Comparison of ENCODE assay signal across 21 mouse cellular contexts in the genomic region with DNA sequence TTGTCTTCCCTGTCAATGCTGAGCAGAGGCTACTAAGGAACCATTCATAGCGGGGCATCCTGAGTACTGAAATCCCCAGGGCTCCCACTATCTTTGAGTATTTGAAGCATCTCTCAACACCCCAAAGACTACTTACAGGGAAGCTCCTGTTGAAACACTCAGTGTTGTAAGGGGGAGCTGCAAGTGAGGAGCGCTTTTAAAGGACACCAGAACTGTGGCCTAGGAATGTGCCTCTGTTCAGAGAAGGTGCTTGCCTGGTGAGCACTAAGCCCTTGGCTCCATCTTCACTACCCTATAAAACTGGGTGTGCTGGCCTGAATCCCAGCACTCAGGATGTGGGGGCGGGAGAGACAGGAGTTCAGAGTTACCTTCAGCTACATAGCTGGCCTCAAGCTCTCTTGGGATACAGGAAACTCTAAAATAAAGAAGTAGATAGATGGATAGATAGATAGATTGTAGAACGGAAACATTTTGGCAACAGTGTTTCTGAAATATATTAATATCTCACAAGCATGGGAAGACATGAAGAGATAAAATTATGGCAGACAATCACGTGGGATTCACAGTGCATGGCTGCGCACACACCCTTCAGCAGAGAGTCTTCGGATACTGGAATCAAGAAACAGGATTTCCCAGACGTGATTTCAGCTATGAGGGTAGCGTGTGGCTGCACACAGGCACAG. TPM values are rescaled to one million over a fixed set of nuclear protein-coding genes. Genes with fewer than 3 reads are reported as not detected.
DNase-seq lines count a peak whose midpoint lies in the region; ATAC-seq lines count a peak whose summit lies in the region.
"Had no signal": no experiment of that assay in that cellular context is flagged by ENCODE, and none has a peak within 500 bp of the region (broad histone marks: within the 10 kb centered on the region; RNA-seq: fewer than 3 reads in every experiment).

No protein-coding gene starts in this region.

- no peak overlapping the region for H3K9ac ChIP-seq in hindbrain, embryonic 16.5 days (ENCODE audit: low read depth, low read length)
- no peak overlapping the region for H3K9ac ChIP-seq in midbrain, embryonic 12.5 days (replicated peaks)
- no peak overlapping the region for H3K9ac ChIP-seq in midbrain, embryonic 16.5 days (ENCODE audit: low read depth, low read length)
- no peak overlapping the region for H3K9ac ChIP-seq in liver, embryonic 16.5 days (ENCODE audit: low read depth, low read length)
- H3K9ac ChIP-seq: limb, embryonic 13.5 days; neural tube, embryonic 15.5 days had no signal

- no peak overlapping the region for H3K4me2 ChIP-seq in hindbrain, embryonic 16.5 days (ENCODE audit: low read length)
- H3K4me2 ChIP-seq in midbrain, embryonic 12.5 days (replicated peaks), result no peak overlapping the region
- no peak overlapping the region for H3K4me2 ChIP-seq in midbrain, embryonic 16.5 days (ENCODE audit: low read length)
- H3K4me2 ChIP-seq in liver, embryonic 16.5 days (ENCODE audit: low read depth, low read length), result peak overlapping the region; percentile 49; the same call in 1 of the 2 replicates
- H3K4me2 ChIP-seq: limb, embryonic 13.5 days; neural tube, embryonic 15.5 days had no signal

- H3K9me3 ChIP-seq in hindbrain, embryonic 10.5 days, result peaks cover 6% of the 10 kb centered on the region; the same call in 1 of the 2 replicates
- no peaks in the 10 kb centered on the region for H3K9me3 ChIP-seq in hindbrain, embryonic 16.5 days (ENCODE audit: control insufficient read depth, low read length)
- H3K9me3 ChIP-seq in midbrain, embryonic 12.5 days, result no peaks in the 10 kb centered on the region
- H3K9me3 ChIP-seq in midbrain, embryonic 16.5 days (replicated peaks; ENCODE audit: control insufficient read depth, low read length, poor library complexity, severe bottlenecking), result peaks cover 4% of the 10 kb centered on the region; the same call in 1 of the 2 replicates
- H3K9me3 ChIP-seq in liver, embryonic 16.5 days (replicated peaks; ENCODE audit: control insufficient read depth, low read length), result no peaks in the 10 kb centered on the region
- H3K9me3 ChIP-seq: neural tube, embryonic 15.5 days had no signal

- WGBS in hindbrain, embryonic 10.5 days, result 90% methylated on average over 9 of the region's 9 CpGs
- WGBS in hindbrain, embryonic 16.5 days, result 90% methylated on average over 9 of the region's 9 CpGs
- 93% methylated on average over 9 of the region's 9 CpGs for WGBS in midbrain, embryonic 12.5 days
- WGBS in midbrain, embryonic 16.5 days, result 89% methylated on average over 9 of the region's 9 CpGs
- 55% methylated on average over 9 of the region's 9 CpGs for WGBS in liver, embryonic 16.5 days (ENCODE audit: insufficient replicate concordance)

- H3K4me3 ChIP-seq in hindbrain, embryonic 10.5 days, result no peak overlapping the region
- H3K4me3 ChIP-seq in hindbrain, embryonic 16.5 days (ENCODE audit: low read length), result no peak overlapping the region
- H3K4me3 ChIP-seq in midbrain, embryonic 12.5 days, result no peak overlapping the region
- H3K4me3 ChIP-seq in midbrain, embryonic 16.5 days (ENCODE audit: low read depth, low read length), result no peak overlapping the region
- H3K4me3 ChIP-seq in liver, embryonic 16.5 days (ENCODE audit: low read depth, low read length), result no peak overlapping the region
- H3K4me3 ChIP-seq: embryonic facial prominence, embryonic 10.5 days; limb, embryonic 13.5 days; myocyte; neural tube, embryonic 15.5 days had no signal

- no peak for ATAC-seq in hindbrain, embryonic 16.5 days
- no peak for ATAC-seq in midbrain, embryonic 12.5 days (ENCODE audit: low FRiP score, low read depth)
- ATAC-seq in midbrain, embryonic 16.5 days, result no peak
- no peak for ATAC-seq in liver, embryonic 16.5 days (ENCODE audit: low read depth)
- ATAC-seq: lung, postnatal 0 days had no signal

- peaks cover 31% of the 10 kb centered on the region for H3K4me1 ChIP-seq in hindbrain, embryonic 10.5 days (replicated peaks)
- H3K4me1 ChIP-seq in hindbrain, embryonic 16.5 days (ENCODE audit: control insufficient read depth, insufficient read depth, low read depth, low read length), result no peaks in the 10 kb centered on the region; the same call in 1 of the 2 replicates
- H3K4me1 ChIP-seq in midbrain, embryonic 12.5 days, result peaks cover 18% of the 10 kb centered on the region
- peaks cover 3% of the 10 kb centered on the region; the same call in 1 of the 2 replicates for H3K4me1 ChIP-seq in midbrain, embryonic 16.5 days (ENCODE audit: control insufficient read depth, insufficient read depth, low read length)
- peaks cover 24% of the 10 kb centered on the region for H3K4me1 ChIP-seq in liver, embryonic 16.5 days (ENCODE audit: control insufficient read depth, low read depth, low read length)

- DNase-seq in frontal cortex, postnatal 36 days (ENCODE audit: low spot score in 2 of 2), result peak; percentile 20 to 37
- DNase-seq in frontal cortex, postnatal 14 days (ENCODE audit: low spot score in 2 of 2), result no peak
- no peak for DNase-seq in hindbrain, embryonic 10.5 days (ENCODE audit: low spot score)
- DNase-seq in layer of hippocampus, postnatal 36 days, result no peak
- DNase-seq: adrenal gland, postnatal 10 days; cerebellum, adult 11-12 months; cerebellum, postnatal 36 days; kidney, adult 18-20 months; kidney, postnatal 10 days; right cerebral cortex, postnatal 25 days had no signal

- peak overlapping the region; percentile 77; the same call in 1 of the 2 replicates for H3K27ac ChIP-seq in hindbrain, embryonic 10.5 days
- no peak overlapping the region for H3K27ac ChIP-seq in hindbrain, embryonic 16.5 days (ENCODE audit: low read depth, low read length)
- 0 out of 2 replicates have a peak overlapping the region, but pooled peaks have one; percentile 52 for H3K27ac ChIP-seq in midbrain, embryonic 12.5 days (replicated peaks)
- no peak overlapping the region for H3K27ac ChIP-seq in midbrain, embryonic 16.5 days (ENCODE audit: low read length)
- peak overlapping the region; percentile 52 for H3K27ac ChIP-seq in liver, embryonic 16.5 days (ENCODE audit: low read length)
- H3K27ac ChIP-seq: limb, embryonic 13.5 days; stomach, postnatal 0 days had no signal

- no peaks in the 10 kb centered on the region for H3K36me3 ChIP-seq in hindbrain, embryonic 10.5 days
- H3K36me3 ChIP-seq in hindbrain, embryonic 16.5 days (ENCODE audit: control insufficient read depth, insufficient read depth, low read length), result no peaks in the 10 kb centered on the region
- H3K36me3 ChIP-seq in midbrain, embryonic 12.5 days, result no peaks in the 10 kb centered on the region
- no peaks in the 10 kb centered on the region for H3K36me3 ChIP-seq in midbrain, embryonic 16.5 days (ENCODE audit: control insufficient read depth, insufficient read depth, low read length)
- H3K36me3 ChIP-seq in liver, embryonic 16.5 days (ENCODE audit: control insufficient read depth, insufficient read depth), result no peaks in the 10 kb centered on the region
- H3K36me3 ChIP-seq: embryonic facial prominence, embryonic 10.5 days; limb, embryonic 13.5 days; neural tube, embryonic 15.5 days had no signal

- no peaks in the 10 kb centered on the region for H3K27me3 ChIP-seq in hindbrain, embryonic 10.5 days (ENCODE audit: insufficient read depth, poor library complexity, severe bottlenecking)
- H3K27me3 ChIP-seq in hindbrain, embryonic 16.5 days (replicated peaks; ENCODE audit: control insufficient read depth, insufficient read depth, low read length), result no peaks in the 10 kb centered on the region
- H3K27me3 ChIP-seq in midbrain, embryonic 12.5 days, result no peaks in the 10 kb centered on the region
- H3K27me3 ChIP-seq in midbrain, embryonic 16.5 days (ENCODE audit: control insufficient read depth, insufficient read depth, low read depth, low read length), result no peaks in the 10 kb centered on the region
- no peaks in the 10 kb centered on the region for H3K27me3 ChIP-seq in liver, embryonic 16.5 days (ENCODE audit: control insufficient read depth, insufficient read depth, low read depth, low read length)
- H3K27me3 ChIP-seq: CH12.LX; limb, embryonic 13.5 days; neural tube, embryonic 15.5 days had no signal

RNA-seq across cellular contexts. Expression of a gene that starts 22.7 kb away (rescaled TPM):
- 6.9 and 9.7 TPM in 2 replicates for polyA plus RNA-seq in hindbrain, embryonic 10.5 days (2016; fragmentation: Nextera tagmentation; extraction: Ambion mirVana)
- 20.2 and 20.9 TPM in 2 replicates for polyA plus RNA-seq in hindbrain, embryonic 16.5 days (2015; fragmentation: Nextera tagmentation; extraction: Ambion mirVana)
- polyA plus RNA-seq in midbrain, embryonic 12.5 days (2016; fragmentation: Nextera tagmentation; extraction: Ambion mirVana), result 14.0 and 15.3 TPM in 2 replicates
- polyA plus RNA-seq in midbrain, embryonic 16.5 days (2015; fragmentation: Nextera tagmentation; extraction: Ambion mirVana), result 23.7 and 24.3 TPM in 2 replicates
- polyA plus RNA-seq in liver, embryonic 16.5 days (2015; fragmentation: Nextera tagmentation; extraction: Ambion mirVana), result 10.4 and 10.8 TPM in 2 replicates
- 10 to 100 TPM; 69.6 to 73.1 TPM for total RNA-seq in layer of hippocampus, postnatal 36 days (2021)

Comparison
In these comparisons a context has a peak if more than half of its experiments do, and no peak if none do; other contexts are left out.
1. DNase-seq: peak in frontal cortex, postnatal 36 days (2 of 2); none in frontal cortex, postnatal 14 days (0 of 2), hindbrain, embryonic 10.5 days (single experiment) and layer of hippocampus, postnatal 36 days (0 of 2).
2. H3K27ac ChIP-seq: peak in hindbrain, embryonic 10.5 days (single experiment), midbrain, embryonic 12.5 days (single experiment) and liver, embryonic 16.5 days (single experiment); none in hindbrain, embryonic 16.5 days (single experiment) and midbrain, embryonic 16.5 days (single experiment).